In the genomic region with DNA sequence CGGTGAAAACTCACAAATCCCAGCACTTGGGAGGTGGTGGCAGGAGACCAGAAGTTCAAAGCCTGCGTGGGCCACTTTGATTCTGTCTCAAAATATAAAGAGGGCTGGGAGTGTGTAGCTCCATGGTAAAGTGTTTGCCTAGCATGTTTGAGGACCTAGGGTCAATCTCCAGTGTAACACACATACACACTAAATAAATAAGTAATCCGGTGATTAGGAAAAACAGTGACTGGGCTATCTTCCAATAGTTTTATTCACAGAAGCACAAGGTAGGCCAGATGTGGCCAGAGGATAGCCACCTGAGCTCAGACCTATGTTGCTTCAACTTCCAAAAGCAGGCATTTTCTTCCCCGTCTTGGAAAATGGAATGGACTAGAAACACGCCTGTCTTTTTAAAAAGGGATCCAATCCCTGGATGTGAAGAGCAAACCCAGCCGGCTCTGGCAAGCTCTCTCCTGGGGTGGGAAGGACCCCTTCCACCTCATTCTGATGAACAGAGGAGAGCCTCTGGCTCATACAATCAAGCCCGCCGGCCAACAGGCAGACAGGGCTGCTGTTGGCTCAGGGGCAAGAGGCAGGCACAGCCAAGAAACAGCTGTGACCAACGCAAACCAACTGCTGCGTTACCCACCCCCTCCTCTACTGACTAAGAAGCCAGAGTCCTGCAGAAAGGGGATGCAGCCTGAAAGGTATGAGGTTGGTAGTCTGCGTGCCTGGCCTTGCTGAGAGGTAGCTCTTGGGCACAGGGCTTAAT, we compare ENCODE assay signal across 12 mouse cellular contexts.
DNase-seq lines count a peak whose midpoint lies in the region; ATAC-seq and TF ChIP-seq lines count a peak whose summit lies in the region.
"Had no signal": no experiment of that assay in that cellular context is flagged by ENCODE, and none has a peak within 500 bp of the region (broad histone marks: within the 10 kb centered on the region; RNA-seq: fewer than 3 reads in every experiment).

No protein-coding gene starts in this region.

- peaks cover 54% of the 10 kb centered on the region for H3K4me1 ChIP-seq in heart, embryonic 11.5 days (ENCODE audit: control insufficient read depth, insufficient read depth, low read length)
- peaks cover 60% of the 10 kb centered on the region for H3K4me1 ChIP-seq in lung, embryonic 14.5 days (ENCODE audit: insufficient read depth)
- H3K4me1 ChIP-seq in embryonic facial prominence, embryonic 12.5 days, result peaks cover 58% of the 10 kb centered on the region

- 77% methylated on average over 11 of the region's 11 CpGs for WGBS in heart, embryonic 11.5 days (ENCODE audit: insufficient replicate concordance)
- WGBS in lung, embryonic 14.5 days, result 37% methylated on average over 11 of the region's 11 CpGs
- 62% methylated on average over 11 of the region's 11 CpGs for WGBS in embryonic facial prominence, embryonic 12.5 days

- no peak for ATAC-seq in heart, embryonic 11.5 days (replicated peaks; ENCODE audit: insufficient number of reproducible peaks, low FRiP score, low TSS enrichment)
- ATAC-seq in lung, embryonic 14.5 days (ENCODE audit: insufficient read depth), result peak; percentile 33; the same call in 1 of the 2 replicates
- ATAC-seq in embryonic facial prominence, embryonic 12.5 days (ENCODE audit: insufficient number of reproducible peaks, insufficient read depth, low FRiP score, low TSS enrichment), result no peak
- no peak for ATAC-seq in megakaryocyte progenitor cell, adult 5-6 weeks (replicated peaks; ENCODE audit: poor library complexity)

- TF ChIP-seq CTCF in lung, embryonic 14.5 days (IDR thresholded peaks at IDR 0.05; ENCODE audit: low read depth), result no peak

- peak; percentile 92 for DNase-seq in heart, adult 11 months
- peak; percentile 81 for DNase-seq in lung, embryonic 14.5 days
- DNase-seq in lung, postnatal 36 days, result no peak
- DNase-seq in lung, postnatal 4 days, result peak; percentile 60 to 89
- no peak for DNase-seq in thymus, postnatal 14 days
- DNase-seq: cerebellum, adult 9-10 months; kidney, postnatal 4 days; thymus, postnatal 4 days had no signal

- no peaks in the 10 kb centered on the region for H3K27me3 ChIP-seq in heart, embryonic 11.5 days (ENCODE audit: control insufficient read depth, insufficient read depth, low read length)
- no peaks in the 10 kb centered on the region for H3K27me3 ChIP-seq in lung, embryonic 14.5 days (ENCODE audit: insufficient read depth, low read length)
- no peaks in the 10 kb centered on the region for H3K27me3 ChIP-seq in embryonic facial prominence, embryonic 12.5 days
- H3K27me3 ChIP-seq: heart, embryonic 15.5 days had no signal

- H3K9me3 ChIP-seq in heart, embryonic 11.5 days (replicated peaks; ENCODE audit: control insufficient read depth, low read length), result no peaks in the 10 kb centered on the region
- H3K9me3 ChIP-seq in lung, embryonic 14.5 days (ENCODE audit: low read depth, low read length), result no peaks in the 10 kb centered on the region
- no peaks in the 10 kb centered on the region for H3K9me3 ChIP-seq in embryonic facial prominence, embryonic 12.5 days
- H3K9me3 ChIP-seq: heart, embryonic 15.5 days had no signal

- no peak overlapping the region for H3K9ac ChIP-seq in heart, embryonic 11.5 days (ENCODE audit: low read depth, low read length)
- H3K9ac ChIP-seq in lung, embryonic 14.5 days, result no peak overlapping the region
- no peak overlapping the region for H3K9ac ChIP-seq in embryonic facial prominence, embryonic 12.5 days
- H3K9ac ChIP-seq: heart, embryonic 15.5 days had no signal

- no peak overlapping the region for H3K4me2 ChIP-seq in heart, embryonic 11.5 days
- H3K4me2 ChIP-seq in lung, embryonic 14.5 days, result no peak overlapping the region
- H3K4me2 ChIP-seq in embryonic facial prominence, embryonic 12.5 days (replicated peaks), result no peak overlapping the region
- H3K4me2 ChIP-seq: heart, embryonic 15.5 days had no signal

- H3K36me3 ChIP-seq in heart, embryonic 11.5 days (ENCODE audit: control insufficient read depth, insufficient read depth, low read length), result no peaks in the 10 kb centered on the region
- no peaks in the 10 kb centered on the region for H3K36me3 ChIP-seq in lung, embryonic 14.5 days (ENCODE audit: insufficient read depth)
- no peaks in the 10 kb centered on the region for H3K36me3 ChIP-seq in embryonic facial prominence, embryonic 12.5 days

- no peak overlapping the region for H3K4me3 ChIP-seq in heart, embryonic 11.5 days (ENCODE audit: low read depth, low read length)
- no peak overlapping the region for H3K4me3 ChIP-seq in lung, embryonic 14.5 days (ENCODE audit: low read depth, low read length)
- no peak overlapping the region for H3K4me3 ChIP-seq in embryonic facial prominence, embryonic 12.5 days
- H3K4me3 ChIP-seq: heart, embryonic 15.5 days had no signal

- H3K27ac ChIP-seq in heart, embryonic 11.5 days (ENCODE audit: low read depth, low read length), result no peak overlapping the region
- peak overlapping the region; percentile 75 for H3K27ac ChIP-seq in lung, embryonic 14.5 days (ENCODE audit: low read depth)
- peak overlapping the region; percentile 48 for H3K27ac ChIP-seq in embryonic facial prominence, embryonic 12.5 days
- H3K27ac ChIP-seq: heart, embryonic 15.5 days had no signal

Comparison
In these comparisons a context has a peak if more than half of its experiments do, and no peak if none do; other contexts are left out.
1. DNase-seq: peak in heart, adult 11 months (single experiment), lung, embryonic 14.5 days (single experiment) and lung, postnatal 4 days (2 of 2); none in lung, postnatal 36 days (single experiment) and thymus, postnatal 14 days (single experiment).